Mouse (Mus musculus) hindbrain, embryonic 14.5 days (tissue): ENCODE results near the gene Hormad2. TPM values are rescaled to one million over a fixed set of nuclear protein-coding genes. Genes with fewer than 3 reads are reported as not detected.

Source experiments
- ATAC-seq: fragments of 200-750 bp; cut with Nextera tagmentation; 2 replicates; pipeline ENCODE4 v1.8.0; 2017; ENCODE audit warnings: moderate number of reproducible peaks, mild to moderate bottlenecking, moderate TSS enrichment, moderate library complexity; ENCODE audit not compliant: low FRiP score
- DNase-seq: peaks from one replicate; pipeline ENCODE4 v3.0.0-alpha.2; 2015; ENCODE audit warnings: low spot score
- H3K27ac ChIP-seq: fragments of 300-500 bp; sonication (generic); 2 replicates; pipeline ENCODE4 v1.5.1; 2014; ENCODE audit warnings: mild to moderate bottlenecking, moderate library complexity
- H3K27me3 ChIP-seq: fragments of 300-500 bp; sonication (generic); 2 replicates; pipeline ENCODE4 v1.6.1; 2014; ENCODE audit warnings: mild to moderate bottlenecking, low read length, mixed read lengths; ENCODE audit not compliant: control insufficient read depth, insufficient read depth
- H3K36me3 ChIP-seq: fragments of 300-500 bp; sonication (generic); replicated peaks from 2 replicates; pipeline ENCODE4 v1.6.1; 2014; ENCODE audit not compliant: control insufficient read depth, insufficient read depth
- H3K4me1 ChIP-seq: fragments of 300-500 bp; sonication (generic); replicated peaks from 2 replicates; pipeline ENCODE4 v1.6.1; 2014; ENCODE audit warnings: antibody characterized with exemption, low read length, mixed read lengths; ENCODE audit not compliant: control insufficient read depth, insufficient read depth
- H3K4me2 ChIP-seq: fragments of 300-500 bp; sonication (generic); replicated peaks from 2 replicates; pipeline ENCODE4 v1.6.1; 2014; ENCODE audit warnings: mild to moderate bottlenecking, moderate library complexity
- H3K4me3 ChIP-seq: fragments of 300-500 bp; sonication (generic); replicated peaks from 2 replicates; pipeline ENCODE4 v1.5.1; 2014; ENCODE audit warnings: mild to moderate bottlenecking, low read length
- H3K9ac ChIP-seq: fragments of 300-500 bp; sonication (generic); 2 replicates; pipeline ENCODE4 v1.6.1; 2014
- H3K9me3 ChIP-seq: fragments of 300-500 bp; sonication (generic); 2 replicates; pipeline ENCODE4 v1.6.1; 2016; ENCODE audit warnings: low read length; ENCODE audit not compliant: control insufficient read depth
- WGBS: fragments of 180-500 bp; shearing (Covaris S2); extraction: QIAGEN DNeasy Blood & Tissue Kit; methylation state at CpG from one replicate; pipeline ENCODE4 v1.1.7; 2014; 5-methylcytosine and 5-hydroxymethylcytosine counted together
- polyA plus RNA-seq: library from polyadenylated mRNA; unstranded; fragments of >200 nt; fragmentation: Nextera tagmentation; extraction: Ambion mirVana; gene quantifications from 2 replicates; pipeline ENCODE4 v1.2.1, GENCODE M21; 2014

The Hormad2 gene
- polyA plus RNA-seq, 1 experiment from 2014 or later: 0.24 TPM

DNA sequence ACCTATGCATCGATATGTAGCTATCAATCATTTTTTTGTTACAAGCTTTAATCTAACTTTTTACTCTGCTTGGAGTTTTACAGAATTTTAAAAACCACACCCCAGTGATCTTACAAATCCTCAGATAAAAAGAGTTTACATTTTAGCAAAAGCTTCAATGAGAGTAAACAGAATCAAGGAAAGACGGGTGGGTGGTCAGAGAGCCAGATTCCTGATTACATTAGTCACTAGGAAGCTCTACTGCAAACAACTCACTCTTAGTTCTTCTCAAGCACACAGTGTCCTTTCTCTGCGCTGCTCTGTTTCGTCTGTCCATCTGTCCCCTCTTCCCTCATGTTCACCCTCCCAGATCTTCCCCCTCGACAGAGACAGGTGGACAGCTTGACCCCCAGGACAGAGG, 123.6 kb downstream of the Hormad2 start:
- Histone ChIP-seq H3K27me3 (no peaks in the 10 kb centered on the region), H3K4me2 (no peak overlapping the region), H3K4me3 (no peak overlapping the region), H3K27ac (no peak overlapping the region), H3K9me3 (no peaks in the 10 kb centered on the region), H3K4me1 (no peaks in the 10 kb centered on the region), H3K9ac (no peak overlapping the region), H3K36me3 (no peaks in the 10 kb centered on the region)
- ATAC-seq (no peak), DNase-seq (no peak)
- 76% methylated on average over 5 of the region's 5 CpGs for WGBS

GRCm38 (mm10) chr11:4312180-4312579, 128.7 kb downstream of the Hormad2 start:
- DNase-seq (no peak), ATAC-seq (no peak)
- Histone ChIP-seq H3K4me2 (no peak overlapping the region), H3K27ac (no peak overlapping the region), H3K9me3 (no peaks in the 10 kb centered on the region), H3K27me3 (no peaks in the 10 kb centered on the region), H3K9ac (no peak overlapping the region), H3K4me1 (no peaks in the 10 kb centered on the region), H3K4me3 (no peak overlapping the region), H3K36me3 (no peaks in the 10 kb centered on the region)
- WGBS: 79% methylated on average over 4 of the region's 4 CpGs

GRCm38 (mm10) chr11:4310324-4310723, 130.6 kb downstream of the Hormad2 start:
- H3K27me3 ChIP-seq: no peaks in the 10 kb centered on the region
- H3K36me3 ChIP-seq: no peaks in the 10 kb centered on the region
- H3K27ac ChIP-seq: no peak overlapping the region
- no peak for ATAC-seq
- no peak overlapping the region for H3K9ac ChIP-seq
- H3K4me1 ChIP-seq: no peaks in the 10 kb centered on the region
- no peaks in the 10 kb centered on the region for H3K9me3 ChIP-seq
- no peak overlapping the region for H3K4me2 ChIP-seq
- 92% methylated on average over 4 of the region's 4 CpGs for WGBS
- H3K4me3 ChIP-seq: no peak overlapping the region
- DNase-seq: no peak

- no peak for ATAC-seq
- 91% methylated on average over 4 of the region's 4 CpGs for WGBS
- DNase-seq: no peak
- Histone ChIP-seq H3K4me1 (no peaks in the 10 kb centered on the region), H3K9me3 (no peaks in the 10 kb centered on the region), H3K36me3 (no peaks in the 10 kb centered on the region), H3K27ac (no peak overlapping the region), H3K27me3 (no peaks in the 10 kb centered on the region), H3K4me2 (no peak overlapping the region), H3K4me3 (no peak overlapping the region), H3K9ac (no peak overlapping the region)
Measured at GRCm38 (mm10) chr11:4309613-4310012, 131.3 kb downstream of the Hormad2 start.

DNA sequence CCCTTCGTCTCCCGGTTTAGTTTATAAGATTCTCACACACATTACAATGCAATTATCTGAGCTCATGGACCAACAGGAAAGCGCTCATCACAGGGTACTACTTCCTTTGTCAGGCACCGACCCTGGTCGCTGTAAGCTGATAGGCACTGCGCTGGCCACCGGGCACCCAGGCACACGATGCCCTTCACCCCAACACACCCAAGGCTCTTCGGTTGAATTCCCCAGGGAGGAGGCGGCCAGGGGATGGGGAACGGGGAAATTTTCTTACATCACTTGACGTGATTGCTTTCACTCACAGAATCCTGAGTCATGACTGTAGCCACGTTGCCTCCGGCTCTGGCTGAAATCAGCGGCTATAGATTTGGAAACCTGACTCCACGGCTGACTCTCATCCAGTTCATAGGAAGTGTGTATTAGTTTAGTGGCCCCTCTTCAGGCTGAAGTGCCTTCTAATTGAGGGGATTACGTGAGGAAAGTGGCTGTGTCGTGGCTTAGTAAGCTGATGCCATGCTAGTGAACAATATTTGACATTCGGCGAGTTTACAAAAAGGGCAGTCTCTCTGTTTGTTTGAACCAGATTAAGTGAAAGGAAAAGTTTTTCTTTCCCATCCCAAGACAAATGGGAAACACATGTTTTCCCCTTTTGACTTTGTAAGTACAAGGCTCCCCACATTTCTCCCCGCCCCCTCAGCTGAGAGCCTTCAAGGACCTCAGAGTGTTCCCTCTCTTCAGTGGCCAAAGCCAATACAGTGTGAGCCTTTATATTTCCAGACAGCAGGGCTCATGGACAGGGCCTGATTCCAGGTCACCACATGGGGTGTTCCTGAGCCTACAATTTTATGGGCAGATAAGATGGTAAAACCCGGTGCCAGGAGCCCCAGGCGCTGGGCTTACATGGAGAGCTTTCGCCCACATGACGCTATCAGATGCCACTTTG, 132.1 kb downstream of the Hormad2 start:
- Histone ChIP-seq H3K4me1 (no peaks in the 10 kb centered on the region), H3K27ac (no peak overlapping the region), H3K4me2 (no peak overlapping the region), H3K4me3 (no peak overlapping the region), H3K36me3 (no peaks in the 10 kb centered on the region), H3K9me3 (no peaks in the 10 kb centered on the region), H3K27me3 (no peaks in the 10 kb centered on the region), H3K9ac (no peak overlapping the region)
- 57% methylated on average over 25 of the region's 25 CpGs for WGBS
- ATAC-seq (no peak), DNase-seq (no peak)

DNA sequence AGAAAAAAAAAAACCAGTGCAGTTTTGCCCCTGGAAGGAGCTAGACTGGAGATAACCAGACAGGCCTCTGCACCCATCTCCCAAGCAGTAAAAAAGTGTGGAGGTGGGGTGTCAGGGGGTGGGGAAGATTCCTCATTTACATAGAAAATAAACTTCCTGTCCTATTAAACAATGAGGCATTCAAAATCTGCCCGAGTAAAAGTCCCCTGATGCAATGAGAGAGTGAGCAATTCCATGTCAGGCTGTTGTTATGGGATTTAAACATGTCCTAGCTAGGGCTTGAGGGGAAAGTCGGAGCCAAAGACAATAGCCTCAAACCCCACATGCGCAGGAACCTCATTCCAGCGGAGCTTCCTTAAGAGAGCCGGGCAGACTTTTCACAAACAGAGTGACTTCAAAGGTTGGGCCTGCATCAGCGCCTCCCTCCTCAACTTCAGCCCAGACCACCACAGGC, 132.8 kb downstream of the Hormad2 start:
- Histone ChIP-seq H3K9ac (no peak overlapping the region), H3K4me3 (no peak overlapping the region), H3K36me3 (no peaks in the 10 kb centered on the region), H3K27ac (no peak overlapping the region), H3K27me3 (no peaks in the 10 kb centered on the region), H3K4me2 (no peak overlapping the region), H3K9me3 (no peaks in the 10 kb centered on the region), H3K4me1 (no peaks in the 10 kb centered on the region)
- no peak for DNase-seq
- WGBS: 15% methylated on average over 6 of the region's 6 CpGs
- ATAC-seq: no peak

- H3K27ac ChIP-seq: no peak overlapping the region
- H3K4me3 ChIP-seq: no peak overlapping the region
- H3K4me2 ChIP-seq: no peak overlapping the region
- WGBS: 63% methylated on average over 2 of the region's 2 CpGs
- H3K27me3 ChIP-seq: no peaks in the 10 kb centered on the region
- no peaks in the 10 kb centered on the region for H3K9me3 ChIP-seq
- H3K4me1 ChIP-seq: no peaks in the 10 kb centered on the region
- no peaks in the 10 kb centered on the region for H3K36me3 ChIP-seq
- ATAC-seq (no peak), DNase-seq (no peak)
- no peak overlapping the region for H3K9ac ChIP-seq
Measured at GRCm38 (mm10) chr11:4306086-4306485, 134.8 kb downstream of the Hormad2 start.

GRCm38 (mm10) chr11:4305090-4305489, 135.8 kb downstream of the Hormad2 start:
- no peak overlapping the region for H3K9ac ChIP-seq
- 88% methylated on average over 4 of the region's 4 CpGs for WGBS
- no peaks in the 10 kb centered on the region for H3K9me3 ChIP-seq
- H3K27ac ChIP-seq: no peak overlapping the region
- ATAC-seq: no peak
- DNase-seq: no peak
- no peak overlapping the region for H3K4me3 ChIP-seq
- H3K36me3 ChIP-seq: no peaks in the 10 kb centered on the region
- H3K4me1 ChIP-seq: no peaks in the 10 kb centered on the region
- H3K4me2 ChIP-seq: no peak overlapping the region
- no peaks in the 10 kb centered on the region for H3K27me3 ChIP-seq

DNA sequence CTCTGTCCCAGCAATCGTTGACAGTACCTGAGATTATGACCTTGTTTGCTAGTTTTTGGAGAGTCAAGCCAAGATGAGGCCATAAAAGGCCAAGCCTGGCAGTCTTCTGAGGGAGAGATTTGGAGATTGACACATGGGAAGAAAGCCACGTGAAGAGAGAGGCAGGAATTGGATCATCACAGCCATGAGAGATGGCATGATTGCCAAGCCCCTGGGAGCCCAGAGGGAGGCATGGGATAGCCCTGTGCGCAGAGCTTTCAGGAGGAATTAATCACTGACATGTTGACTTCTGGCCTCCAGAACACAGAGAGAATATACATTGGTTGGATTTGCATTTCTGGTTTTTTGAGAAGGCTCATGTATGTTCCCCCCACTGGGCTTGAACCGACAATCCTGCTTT, 136.7 kb downstream of the Hormad2 start:
- Histone ChIP-seq H3K9me3 (no peaks in the 10 kb centered on the region), H3K9ac (no peak overlapping the region), H3K4me2 (no peak overlapping the region), H3K27ac (no peak overlapping the region), H3K4me1 (no peaks in the 10 kb centered on the region), H3K36me3 (no peaks in the 10 kb centered on the region), H3K27me3 (no peaks in the 10 kb centered on the region), H3K4me3 (no peak overlapping the region)
- no peak for DNase-seq
- 67% methylated on average over 4 of the region's 4 CpGs for WGBS
- no peak for ATAC-seq
